ENCODE assay signal across 9 mouse cellular contexts in the genomic region with DNA sequence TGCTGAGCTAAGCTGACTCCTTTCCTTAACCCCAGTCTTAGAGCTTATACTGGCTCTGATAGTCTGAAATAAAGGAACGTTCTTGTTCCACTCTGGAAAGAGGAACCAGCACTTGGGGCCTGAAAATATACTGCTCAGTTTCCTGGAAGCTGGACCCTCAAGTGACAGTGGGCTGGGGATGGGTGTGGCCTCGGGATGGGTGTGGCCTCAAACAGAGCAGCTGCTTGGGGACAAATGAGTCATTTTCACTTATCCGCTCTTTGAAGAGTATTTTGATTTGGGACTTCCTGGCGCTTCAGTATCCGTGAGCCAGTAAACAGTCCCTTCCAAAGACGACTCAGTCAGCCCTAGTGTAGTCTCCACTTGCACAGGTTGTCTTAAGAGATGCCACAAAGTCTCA. TPM values are rescaled to one million over a fixed set of nuclear protein-coding genes. Genes with fewer than 3 reads are reported as not detected.
DNase-seq lines count a peak whose midpoint lies in the region; ATAC-seq lines count a peak whose summit lies in the region.
"Had no signal": no experiment of that assay in that cellular context is flagged by ENCODE, and none has a peak within 500 bp of the region (broad histone marks: within the 10 kb centered on the region; RNA-seq: fewer than 3 reads in every experiment).

No protein-coding gene starts in this region.

- H3K9me3 ChIP-seq in heart, embryonic 12.5 days (replicated peaks) = no peaks in the 10 kb centered on the region
- H3K9me3 ChIP-seq in limb, embryonic 10.5 days (replicated peaks) = no peaks in the 10 kb centered on the region
- H3K9me3 ChIP-seq in midbrain, embryonic 13.5 days = no peaks in the 10 kb centered on the region
- H3K9me3 ChIP-seq: midbrain, embryonic 12.5 days had no signal

- H3K27ac ChIP-seq in heart, embryonic 12.5 days (ENCODE audit: poor library complexity, severe bottlenecking) = no peak overlapping the region
- H3K27ac ChIP-seq in limb, embryonic 10.5 days = no peak overlapping the region
- H3K27ac ChIP-seq in midbrain, embryonic 13.5 days = no peak overlapping the region
- H3K27ac ChIP-seq: midbrain, embryonic 12.5 days had no signal

- no peaks in the 10 kb centered on the region for H3K27me3 ChIP-seq in heart, embryonic 12.5 days (replicated peaks)
- H3K27me3 ChIP-seq in limb, embryonic 10.5 days (ENCODE audit: low read depth, poor library complexity, severe bottlenecking) = no peaks in the 10 kb centered on the region
- no peaks in the 10 kb centered on the region; the same call in 1 of the 2 replicates for H3K27me3 ChIP-seq in midbrain, embryonic 13.5 days
- H3K27me3 ChIP-seq: midbrain, embryonic 12.5 days had no signal

- H3K4me1 ChIP-seq in heart, embryonic 12.5 days (replicated peaks) = peaks cover 29% of the 10 kb centered on the region
- H3K4me1 ChIP-seq in limb, embryonic 10.5 days = no peaks in the 10 kb centered on the region
- H3K4me1 ChIP-seq in midbrain, embryonic 13.5 days (replicated peaks) = no peaks in the 10 kb centered on the region
- H3K4me1 ChIP-seq: midbrain, embryonic 12.5 days had no signal

- no peak overlapping the region for H3K9ac ChIP-seq in heart, embryonic 12.5 days
- no peak overlapping the region for H3K9ac ChIP-seq in midbrain, embryonic 13.5 days (replicated peaks)
- H3K9ac ChIP-seq: midbrain, embryonic 12.5 days had no signal

- H3K4me3 ChIP-seq in heart, embryonic 12.5 days = no peak overlapping the region
- no peak overlapping the region for H3K4me3 ChIP-seq in limb, embryonic 10.5 days
- no peak overlapping the region for H3K4me3 ChIP-seq in midbrain, embryonic 13.5 days (replicated peaks)
- H3K4me3 ChIP-seq: midbrain, embryonic 12.5 days had no signal

- no peak for ATAC-seq in heart, embryonic 12.5 days (ENCODE audit: insufficient number of reproducible peaks, low FRiP score)
- ATAC-seq in midbrain, embryonic 13.5 days = no peak

- no peaks in the 10 kb centered on the region for H3K36me3 ChIP-seq in heart, embryonic 12.5 days
- H3K36me3 ChIP-seq in limb, embryonic 10.5 days = no peaks in the 10 kb centered on the region
- no peaks in the 10 kb centered on the region for H3K36me3 ChIP-seq in midbrain, embryonic 13.5 days
- H3K36me3 ChIP-seq: midbrain, embryonic 12.5 days had no signal

- DNase-seq in heart, adult 18-20 months = peak; percentile 57 to 84
- peak; percentile 72 for DNase-seq in 416B (ENCODE audit: low read depth)
- peak; percentile 77 for DNase-seq in c-Kit-positive CD71-negative TER-119-negative erythroid progenitor cells, embryonic 14.5 days (ENCODE audit: low read depth)
- peak; percentile 81 for DNase-seq in lung, postnatal 10 days
- DNase-seq in limb, embryonic 10.5 days (ENCODE audit: low spot score) = no peak
- no peak for DNase-seq in c-Kit-positive CD71-positive TER-119-positive erythroid progenitor cells, embryonic 14.5 days (ENCODE audit: low spot score)

- 35% methylated on average over 6 of the region's 6 CpGs for WGBS in heart, embryonic 12.5 days
- 53% methylated on average over 6 of the region's 6 CpGs for WGBS in limb, embryonic 10.5 days
- 60% methylated on average over 6 of the region's 6 CpGs for WGBS in midbrain, embryonic 13.5 days

- no peak overlapping the region for H3K4me2 ChIP-seq in heart, embryonic 12.5 days
- no peak overlapping the region for H3K4me2 ChIP-seq in midbrain, embryonic 13.5 days (replicated peaks)
- H3K4me2 ChIP-seq: midbrain, embryonic 12.5 days had no signal

RNA-seq across cellular contexts. Expression of a gene that starts 8.6 kb away (rescaled TPM):
- 1 to 10 TPM; 4.3 to 6.1 TPM for total RNA-seq in heart, adult 18-20 months (2021)
- polyA plus RNA-seq in heart, embryonic 12.5 days (2016; fragmentation: Nextera tagmentation; extraction: Ambion mirVana) = 5.6 and 6.5 TPM in 2 replicates
- 2.7 and 4.2 TPM in 2 replicates for polyA plus RNA-seq in limb, embryonic 10.5 days (2016; fragmentation: Nextera tagmentation; extraction: Ambion mirVana)
- polyA plus RNA-seq in midbrain, embryonic 13.5 days (2015; fragmentation: Nextera tagmentation; extraction: Ambion mirVana) = 15.3 and 21.8 TPM in 2 replicates

RNA-seq across cellular contexts. Expression of a gene that starts 31.9 kb away (rescaled TPM):
- total RNA-seq in heart, adult 18-20 months (2021) = 10 to 100 TPM; 84.2 to 90.4 TPM
- 4.0 and 4.9 TPM in 2 replicates for polyA plus RNA-seq in heart, embryonic 12.5 days (2016; fragmentation: Nextera tagmentation; extraction: Ambion mirVana)
- polyA plus RNA-seq in limb, embryonic 10.5 days (2016; fragmentation: Nextera tagmentation; extraction: Ambion mirVana) = 34.4 and 34.7 TPM in 2 replicates
- polyA plus RNA-seq in midbrain, embryonic 13.5 days (2015; fragmentation: Nextera tagmentation; extraction: Ambion mirVana) = 5.0 and 6.0 TPM in 2 replicates

RNA-seq across cellular contexts. Expression of a gene that starts 34.4 kb away (rescaled TPM):
- total RNA-seq in heart, adult 18-20 months (2021) = under 1 TPM in 1 of 2 experiments, not detected in 1; 0.03 TPM
- polyA plus RNA-seq in heart, embryonic 12.5 days (2016; fragmentation: Nextera tagmentation; extraction: Ambion mirVana) = 0.06 and 0.08 TPM in 2 replicates
- polyA plus RNA-seq in limb, embryonic 10.5 days (2016; fragmentation: Nextera tagmentation; extraction: Ambion mirVana) = 0.04 and 0.06 TPM in 2 replicates
- polyA plus RNA-seq in midbrain, embryonic 13.5 days (2015; fragmentation: Nextera tagmentation; extraction: Ambion mirVana) = 0.10 and 0.23 TPM in 2 replicates

RNA-seq across cellular contexts. Expression of a gene that starts 53.5 kb away (rescaled TPM):
- total RNA-seq in heart, adult 18-20 months (2021) = 10 to 100 TPM; 16.1 to 19.7 TPM
- polyA plus RNA-seq in heart, embryonic 12.5 days (2016; fragmentation: Nextera tagmentation; extraction: Ambion mirVana) = 95.4 and 97.7 TPM in 2 replicates
- 235 and 264 TPM in 2 replicates for polyA plus RNA-seq in limb, embryonic 10.5 days (2016; fragmentation: Nextera tagmentation; extraction: Ambion mirVana)
- 237 and 241 TPM in 2 replicates for polyA plus RNA-seq in midbrain, embryonic 13.5 days (2015; fragmentation: Nextera tagmentation; extraction: Ambion mirVana)

Comparison
In these comparisons a context has a peak if more than half of its experiments do, and no peak if none do; other contexts are left out.
1. DNase-seq: peak in heart, adult 18-20 months (2 of 2), 416B (single experiment), c-Kit-positive CD71-negative TER-119-negative erythroid progenitor cells, embryonic 14.5 days (single experiment) and lung, postnatal 10 days (single experiment); none in limb, embryonic 10.5 days (single experiment) and c-Kit-positive CD71-positive TER-119-positive erythroid progenitor cells, embryonic 14.5 days (single experiment).